Mouse (Mus musculus): Measurements from ENCODE around the gene Hbq1a.

- TF ChIP-seq POLR2A (IDR thresholded peaks at IDR 0.05; ENCODE audit: borderline replicate concordance, control insufficient read depth, low read depth, low read length) (no peak), CTCF (IDR thresholded peaks at IDR 0.05; ENCODE audit: control insufficient read depth, insufficient read depth, low read length) (no peak)
Observed at GRCm38 (mm10) chr11:32280646-32281045, 19.2 kb upstream of the Hbq1a start.

Measured in bone marrow, adult 2 months (tissue).